Mouse (Mus musculus): ENCODE data around the gene Mpdz.

Mpdz gene

GRCm38 (mm10) chr4:81392869-81393268 is 49.7 kb downstream of the Mpdz start:
- no peak for DNase-seq (ENCODE audit: low read depth, low spot score)

- DNase-seq (ENCODE audit: low read depth, low spot score) = no peak
These were observed 53.4 kb downstream of the Mpdz start for GRCm38 (mm10) chr4:81389263-81389662.

GRCm38 (mm10) chr4:81387644-81388043 is 55.0 kb downstream of the Mpdz start:
- no peak for DNase-seq (ENCODE audit: low read depth, low spot score)

GRCm38 (mm10) chr4:81372355-81372754 is 70.3 kb downstream of the Mpdz start:
- DNase-seq (ENCODE audit: low read depth, low spot score) = no peak

GRCm38 (mm10) chr4:81351368-81351767 is 91.2 kb downstream of the Mpdz start:
- DNase-seq (ENCODE audit: low read depth, low spot score) = no peak

- DNase-seq (ENCODE audit: low read depth, low spot score) = no peak
These were observed 94.0 kb downstream of the Mpdz start for GRCm38 (mm10) chr4:81348646-81349045.

- no peak for DNase-seq (ENCODE audit: low read depth, low spot score)
These were observed 97.5 kb downstream of the Mpdz start for GRCm38 (mm10) chr4:81345141-81345540.

GRCm38 (mm10) chr4:81333628-81333991 is 109.0 kb downstream of the Mpdz start:
- no peak for DNase-seq (ENCODE audit: low read depth, low spot score)

GRCm38 (mm10) chr4:81332901-81333627 is 109.6 kb downstream of the Mpdz start:
- no peak for DNase-seq (ENCODE audit: low read depth, low spot score)

GRCm38 (mm10) chr4:81332439-81332841 is 110.2 kb downstream of the Mpdz start:
- no peak for DNase-seq (ENCODE audit: low read depth, low spot score)

- DNase-seq (ENCODE audit: low read depth, low spot score) = no peak
These were observed 114.9 kb downstream of the Mpdz start for GRCm38 (mm10) chr4:81327694-81328093.

GRCm38 (mm10) chr4:81323853-81324252 is 118.8 kb downstream of the Mpdz start:
- no peak for DNase-seq (ENCODE audit: low read depth, low spot score)

- DNase-seq (ENCODE audit: low read depth, low spot score) = no peak
These were observed 120.4 kb downstream of the Mpdz start for GRCm38 (mm10) chr4:81322232-81322631.

GRCm38 (mm10) chr4:81314618-81315017 is 128.0 kb downstream of the Mpdz start:
- no peak for DNase-seq (ENCODE audit: low read depth, low spot score)

- no peak for DNase-seq (ENCODE audit: low read depth, low spot score)
These were observed 129.4 kb downstream of the Mpdz start for GRCm38 (mm10) chr4:81313246-81313645.

GRCm38 (mm10) chr4:81310168-81310474 is 132.5 kb downstream of the Mpdz start:
- DNase-seq (ENCODE audit: low read depth, low spot score) = no peak

- DNase-seq (ENCODE audit: low read depth, low spot score) = no peak
These were observed 133.0 kb downstream of the Mpdz start for GRCm38 (mm10) chr4:81309473-81310167.

GRCm38 (mm10) chr4:81307596-81308265 is 134.9 kb downstream of the Mpdz start:
- DNase-seq (ENCODE audit: low read depth, low spot score) = no peak

GRCm38 (mm10) chr4:81302056-81302455 is 140.6 kb downstream of the Mpdz start:
- DNase-seq (ENCODE audit: low read depth, low spot score) = no peak

GRCm38 (mm10) chr4:81298384-81298783 is 144.2 kb downstream of the Mpdz start:
- DNase-seq (ENCODE audit: low read depth, low spot score) = no peak

GRCm38 (mm10) chr4:81293309-81293708 is 149.3 kb downstream of the Mpdz start:
- DNase-seq (ENCODE audit: low read depth, low spot score) = no peak

GRCm38 (mm10) chr4:81285564-81285963 is 157.1 kb downstream of the Mpdz start:
- DNase-seq (ENCODE audit: low read depth, low spot score) = no peak

- no peak for DNase-seq (ENCODE audit: low read depth, low spot score)
These were observed 159.0 kb downstream of the Mpdz start for GRCm38 (mm10) chr4:81283611-81284010.
